Mouse (Mus musculus): ENCODE results near the gene Scrt2.

DNA sequence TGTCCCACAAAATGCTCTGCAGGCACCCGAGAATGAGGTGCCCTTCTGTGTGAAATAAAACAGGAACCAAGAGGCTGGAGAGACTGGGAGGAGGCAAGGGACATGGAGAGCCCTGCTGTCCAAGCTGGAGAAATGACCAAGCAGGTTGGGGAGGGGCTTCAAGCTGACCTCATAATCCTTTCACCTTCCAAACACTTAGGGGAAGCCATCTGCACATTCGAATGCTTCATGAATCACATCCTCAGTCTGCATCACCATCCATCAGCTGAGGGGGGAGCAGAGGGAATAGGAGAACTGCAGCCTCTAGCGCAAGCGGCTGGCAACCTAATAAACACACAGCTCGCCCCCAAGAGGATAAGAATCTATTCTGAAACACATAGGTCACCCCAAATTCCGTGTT lies 21.0 kb downstream of the Scrt2 start:
- no peak for TF ChIP-seq POLR2A (IDR thresholded peaks at IDR 0.05; ENCODE audit: insufficient read depth, low read depth, low read length)
- no peak for TF ChIP-seq CTCF (IDR thresholded peaks at IDR 0.05; ENCODE audit: insufficient read depth, low read depth, low read length)

All from olfactory bulb, adult 2 months (tissue).